Mouse (Mus musculus) layer of hippocampus, adult 9-11 months (tissue): Measurements from ENCODE around the gene Rhbdf2.
A peak's percentile ranks its signal among the peaks of the same experiment; 100 is the strongest.
"Not testable (repeated sequence)": the region's sequence is repeated elsewhere in the genome, so short reads cannot be mapped to it uniquely, and the experiment has no call there.

Experiments
- DNase-seq: peaks from one replicate; pipeline ENCODE4 v3.0.0; 2022

Rhbdf2 gene

DNA sequence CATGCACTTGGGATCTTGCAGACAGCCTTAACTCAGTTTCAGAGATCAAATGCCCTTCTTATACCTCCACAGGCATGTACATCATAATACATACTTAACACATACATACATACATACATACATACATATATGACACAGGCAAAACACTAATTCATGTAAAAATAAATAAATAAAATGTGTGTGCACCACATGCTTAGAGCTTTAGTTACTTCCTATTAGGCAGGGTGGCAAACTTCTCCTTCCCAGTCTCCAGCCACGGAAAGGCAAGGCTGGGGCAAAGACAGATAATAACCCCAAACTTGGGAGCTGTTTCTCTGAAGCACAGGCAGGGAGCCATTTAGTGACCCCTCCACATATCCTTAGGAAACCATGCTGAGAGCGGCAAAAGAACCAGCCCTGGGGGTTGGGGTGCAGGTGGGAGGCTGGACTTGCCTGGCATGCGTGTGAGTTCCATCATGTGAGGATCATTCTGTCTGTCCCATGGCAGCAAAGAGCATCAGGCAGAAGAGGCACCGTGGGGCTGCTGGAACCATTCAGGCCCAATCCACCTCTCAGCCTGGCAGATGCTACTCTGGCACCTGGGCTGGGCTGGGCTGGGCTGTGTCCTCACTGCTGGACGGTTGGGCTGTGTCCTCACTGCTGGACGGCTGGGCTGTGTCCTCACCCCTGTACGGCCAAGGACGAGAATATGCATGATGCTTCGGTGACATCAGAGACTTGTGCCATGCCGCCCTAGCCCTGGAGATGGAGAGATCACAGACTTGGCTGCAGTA is at the start of gene Rhbdf2:
Gene Rhbdf2 (minus strand): TSS at position 721 of the 773 bp plus-strand sequence.
- no peak for DNase-seq

DNA sequence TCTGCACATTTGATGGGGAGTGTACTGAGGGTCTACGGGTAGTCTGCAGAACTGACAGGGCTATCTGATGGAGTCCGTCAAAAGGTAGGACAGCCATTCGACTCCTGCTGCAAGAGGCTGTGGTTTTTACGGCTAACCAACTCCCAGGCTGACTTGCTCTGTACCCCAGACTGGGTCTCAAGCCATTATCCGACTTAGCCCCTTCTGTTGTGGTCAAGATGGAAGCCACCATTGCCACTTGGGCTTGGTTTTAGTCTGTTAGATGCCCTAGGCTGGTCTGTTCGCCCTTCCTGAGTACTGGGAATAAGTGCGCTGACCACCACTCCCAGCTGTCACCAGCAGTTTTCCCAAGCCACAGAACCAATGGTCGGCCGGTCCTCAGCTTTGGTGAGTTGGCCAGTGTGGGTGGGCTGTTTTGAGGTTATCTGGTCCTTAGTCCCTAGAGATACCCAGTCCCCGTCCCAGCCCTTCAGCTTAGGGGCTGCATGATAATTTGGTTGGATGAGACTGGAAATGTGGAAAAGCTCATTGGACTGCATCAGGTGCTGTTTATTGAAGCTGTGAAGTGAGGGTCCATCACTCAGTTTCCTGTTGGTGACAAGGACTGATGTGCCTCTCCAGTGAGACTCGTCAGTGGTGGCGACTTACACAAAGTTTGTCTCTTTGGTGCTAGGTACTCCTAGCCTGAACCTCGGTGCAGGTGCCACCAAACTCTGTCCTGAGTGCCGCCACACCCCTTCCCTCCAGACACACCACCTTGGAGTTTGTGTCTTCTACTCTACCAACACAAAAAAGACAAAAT is 49.6 kb upstream of the Rhbdf2 start:
- no peak for DNase-seq

DNA sequence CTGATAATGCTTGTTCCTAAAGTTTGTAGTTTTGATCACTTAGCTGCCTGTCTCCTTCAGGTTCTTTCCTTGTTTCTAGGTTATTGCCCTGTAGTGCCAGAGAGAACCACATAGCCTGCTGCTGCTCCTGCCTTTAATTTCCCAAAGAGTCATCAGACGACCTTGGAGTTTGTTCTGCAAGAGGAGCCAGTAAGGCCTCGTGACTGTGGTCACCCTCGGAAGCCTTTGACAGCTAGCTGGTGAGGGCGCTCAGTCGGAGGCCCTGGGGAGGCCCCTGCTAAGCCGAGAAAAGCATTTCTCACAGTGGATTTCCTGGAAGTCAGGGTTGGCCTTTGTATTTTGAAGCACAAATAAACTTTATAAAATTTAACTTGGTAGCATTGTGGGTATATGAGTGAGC is 48.6 kb upstream of the Rhbdf2 start:
- not testable (repeated sequence) for DNase-seq

DNA sequence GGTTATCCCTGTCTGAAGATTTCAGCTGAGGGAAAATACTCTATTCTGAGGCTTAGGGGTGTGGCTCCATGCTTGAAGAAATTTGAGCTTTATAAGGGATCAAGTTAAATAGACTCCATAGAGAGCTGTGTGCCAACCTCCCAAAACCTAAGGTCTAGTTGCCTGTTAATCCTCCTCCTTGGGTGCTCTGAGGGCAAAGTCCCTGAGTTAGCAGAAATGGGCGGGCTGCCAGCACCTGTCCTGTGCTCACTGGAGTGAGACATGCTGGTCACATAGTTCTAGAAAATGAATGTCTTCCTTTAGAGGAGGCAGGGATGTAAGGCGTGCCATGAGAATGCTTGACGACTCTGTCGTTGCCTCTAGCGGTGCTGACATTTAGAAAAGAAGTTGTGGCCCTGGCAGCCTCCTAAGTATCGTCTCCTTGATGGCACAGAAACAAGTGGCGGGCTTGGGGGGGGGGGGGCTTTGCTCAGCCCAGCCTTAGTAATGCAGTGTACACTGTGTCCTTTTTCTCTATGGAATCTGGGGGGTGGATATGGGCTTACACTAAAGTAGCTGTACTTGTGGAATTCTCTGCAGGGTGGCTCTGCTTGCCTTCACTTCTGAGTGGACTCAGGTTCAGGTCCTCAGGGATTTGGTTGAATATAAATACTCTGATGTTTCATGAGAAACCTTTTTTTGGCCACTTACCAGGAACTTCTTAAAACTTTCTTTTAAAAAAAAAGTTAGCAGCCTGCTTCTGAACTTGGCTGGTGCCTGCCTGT is 48.0 kb upstream of the Rhbdf2 start:
- DNase-seq = no peak

DNA sequence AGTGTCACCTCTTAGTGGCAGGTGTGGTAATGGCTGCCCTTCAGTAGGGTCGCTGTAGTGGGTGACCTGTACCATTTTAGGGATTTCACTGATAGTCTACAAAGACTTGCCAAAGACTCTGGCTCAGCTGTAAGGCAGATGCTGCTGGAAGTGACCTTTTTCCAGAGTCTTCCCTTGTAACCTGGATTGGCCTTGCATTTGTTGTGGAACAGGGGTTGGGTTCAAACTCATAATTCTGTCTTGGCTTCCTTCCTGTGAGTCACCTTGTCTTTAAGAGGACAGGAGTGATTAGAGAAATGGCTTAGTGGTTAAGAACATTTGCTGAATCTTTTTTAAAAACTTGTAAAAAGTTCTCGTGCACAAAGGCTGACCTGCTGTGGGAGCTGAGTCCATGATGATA is 46.6 kb upstream of the Rhbdf2 start:
- no peak for DNase-seq

DNA sequence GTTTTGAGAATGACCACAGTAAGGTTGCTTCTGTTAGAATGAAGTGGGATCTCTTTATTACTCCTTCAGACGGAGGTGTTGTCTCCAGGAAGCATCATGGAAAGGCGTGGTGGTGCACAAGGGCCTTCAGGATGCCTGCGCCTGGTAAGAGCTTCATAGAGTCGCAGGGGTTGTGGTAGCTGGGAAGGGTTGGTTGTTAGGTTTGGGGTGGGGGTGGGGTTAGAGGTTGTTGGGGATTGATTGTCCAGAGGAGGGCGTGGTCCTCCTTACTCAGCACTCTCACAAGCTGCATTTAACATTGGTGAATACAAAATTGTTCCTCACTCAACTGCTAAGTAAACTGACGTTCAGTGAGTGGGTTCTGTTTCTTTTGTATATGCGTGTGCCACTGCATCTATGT is 45.8 kb upstream of the Rhbdf2 start:
- no peak for DNase-seq

DNA sequence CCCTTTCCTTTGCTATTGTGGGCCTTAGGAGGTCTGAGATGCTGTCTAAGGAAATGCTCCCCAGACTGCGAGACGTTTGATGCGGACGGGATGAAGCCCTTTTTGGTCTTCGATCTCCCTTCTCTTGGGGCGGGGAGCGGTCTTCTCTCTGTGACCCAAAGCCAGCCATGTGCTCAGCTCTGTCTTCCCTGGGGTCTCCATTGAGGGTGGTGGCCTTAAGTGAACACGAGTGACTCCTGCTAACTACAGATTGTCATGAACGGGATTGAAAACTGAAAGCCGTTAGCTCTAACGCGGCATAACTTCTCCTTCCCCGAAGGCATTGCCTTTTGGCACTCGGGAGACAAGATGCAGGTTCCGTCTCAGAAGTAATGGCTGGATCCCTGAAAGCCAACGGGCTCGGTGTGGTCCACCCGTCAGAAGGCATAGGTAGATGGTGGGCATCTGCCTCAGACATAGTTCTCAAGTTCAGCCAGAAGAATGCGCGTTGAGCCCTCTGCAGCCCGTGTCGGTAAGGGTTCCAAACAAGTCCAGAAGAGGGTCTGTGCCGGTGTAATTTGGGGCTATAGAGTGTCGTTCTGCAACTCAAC is 45.1 kb upstream of the Rhbdf2 start:
- DNase-seq = no peak

DNA sequence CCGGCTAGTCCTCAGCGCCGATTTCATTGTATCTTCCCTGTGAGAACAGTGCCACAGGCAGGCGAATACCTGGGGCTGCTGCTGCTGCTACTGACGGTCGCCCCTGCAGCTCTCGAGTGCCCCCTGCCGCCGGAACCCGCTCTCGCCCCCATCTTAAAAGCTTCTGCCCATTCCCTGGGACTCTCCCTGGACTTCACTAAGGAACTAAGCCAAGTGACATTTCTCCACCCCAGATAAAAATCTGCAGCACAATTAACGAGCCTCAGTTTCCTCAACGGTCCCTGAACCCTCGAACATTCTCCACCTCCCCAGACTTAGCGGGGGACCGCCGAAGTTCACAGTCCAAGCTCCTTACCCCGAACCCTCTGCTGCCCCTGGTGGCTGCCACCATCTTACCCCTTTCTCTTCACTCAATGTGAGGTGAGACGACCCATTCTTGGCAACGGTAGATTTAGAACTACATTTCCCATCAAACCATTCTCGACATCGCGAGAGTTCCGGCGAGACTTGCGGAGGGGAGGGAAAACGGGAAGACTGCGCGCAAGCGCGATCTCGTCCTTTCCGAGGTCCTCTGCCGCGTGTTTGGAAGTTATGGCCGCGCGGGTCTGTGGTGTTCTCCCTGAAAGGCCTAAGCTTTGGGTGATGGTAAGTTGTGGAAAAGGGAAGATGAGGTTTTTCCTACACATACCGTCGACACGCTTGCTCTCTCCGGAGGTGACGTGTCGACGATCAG is 44.5 kb upstream of the Rhbdf2 start:
- DNase-seq = peak; percentile 96

DNA sequence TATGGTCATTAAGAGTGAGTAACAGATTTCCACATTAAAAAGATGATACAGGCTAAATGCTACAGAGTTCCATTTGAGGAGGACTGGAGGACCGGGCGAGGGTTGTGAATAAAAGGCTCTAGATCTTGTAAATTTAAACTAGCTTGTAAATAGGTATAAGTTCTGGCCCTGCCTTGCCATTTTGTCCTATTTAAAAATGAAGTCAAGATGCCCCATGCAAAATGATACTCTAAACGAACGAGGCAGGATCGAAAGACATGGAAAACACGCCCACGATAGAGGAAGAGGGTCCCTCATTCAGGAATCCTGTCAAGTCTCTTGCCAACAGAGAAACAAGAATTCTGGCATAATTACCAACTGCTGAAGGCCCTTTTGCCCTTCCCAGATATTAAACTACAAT is 43.6 kb upstream of the Rhbdf2 start:
- no peak for DNase-seq

DNA sequence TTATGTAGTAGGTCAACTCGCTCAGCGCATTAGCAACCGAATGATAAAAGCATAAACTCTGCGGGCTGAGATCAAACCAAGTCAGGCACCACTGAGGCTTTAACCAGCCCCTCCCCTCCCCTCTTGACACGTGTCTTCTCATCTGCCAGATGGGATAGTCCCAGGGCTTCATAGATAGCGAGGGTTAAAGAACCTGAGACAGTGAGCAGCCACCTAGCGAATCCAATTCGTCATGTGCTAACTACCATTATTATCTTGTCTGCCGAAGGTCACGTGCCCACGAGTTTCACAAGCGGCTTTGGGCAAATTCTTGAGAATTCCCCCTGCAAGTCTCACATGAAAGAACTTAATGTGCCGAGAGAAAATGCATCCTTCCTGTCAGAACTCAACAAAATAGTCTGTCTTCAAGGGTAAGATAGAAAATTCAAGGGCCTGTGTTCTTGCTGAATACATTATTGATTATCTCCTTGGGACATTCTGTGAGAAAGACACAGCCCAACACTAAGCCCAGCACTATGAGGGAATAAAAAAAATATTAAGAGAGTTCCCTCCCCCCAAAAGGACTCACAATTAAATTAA is 43.1 kb upstream of the Rhbdf2 start:
- DNase-seq = no peak

DNA sequence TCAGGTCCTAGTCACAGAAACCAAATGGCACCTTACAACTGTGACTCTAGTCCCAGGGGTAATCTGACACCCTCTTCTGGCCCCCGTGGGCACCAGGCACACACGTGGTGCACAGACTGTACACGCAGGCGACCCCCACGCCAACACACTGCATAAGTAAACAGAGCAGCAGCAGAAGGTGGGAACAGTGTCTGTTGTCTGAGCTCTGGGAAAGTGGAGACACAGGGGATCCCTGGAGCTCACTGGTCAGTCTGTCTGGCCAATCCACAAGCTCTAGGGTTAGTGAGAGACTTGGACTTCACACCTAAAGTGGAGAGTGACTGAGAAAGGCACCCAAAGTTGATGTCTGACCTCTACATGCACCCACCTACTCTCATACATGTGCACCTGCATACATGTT is 42.5 kb upstream of the Rhbdf2 start:
- DNase-seq = no peak

DNA sequence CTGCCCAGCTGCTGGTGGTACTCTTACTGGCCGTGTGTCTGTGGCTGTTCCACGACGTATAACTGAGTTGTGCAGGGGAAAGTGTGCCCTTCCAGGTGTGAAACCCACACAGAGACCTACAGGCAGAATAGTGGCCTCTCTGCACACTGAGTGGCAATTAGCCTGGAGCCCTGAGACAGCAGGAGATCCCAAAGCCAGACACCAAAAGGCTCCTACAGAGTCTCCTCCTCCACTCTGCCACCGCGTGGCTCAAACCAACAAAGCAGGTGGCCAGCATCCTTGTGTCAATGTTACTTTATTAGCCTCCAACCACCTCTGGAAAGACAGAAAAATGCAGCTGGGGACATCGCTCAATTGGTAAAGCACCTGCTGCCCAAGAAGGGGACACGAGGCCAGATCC is 42.0 kb upstream of the Rhbdf2 start:
- DNase-seq = no peak

DNA sequence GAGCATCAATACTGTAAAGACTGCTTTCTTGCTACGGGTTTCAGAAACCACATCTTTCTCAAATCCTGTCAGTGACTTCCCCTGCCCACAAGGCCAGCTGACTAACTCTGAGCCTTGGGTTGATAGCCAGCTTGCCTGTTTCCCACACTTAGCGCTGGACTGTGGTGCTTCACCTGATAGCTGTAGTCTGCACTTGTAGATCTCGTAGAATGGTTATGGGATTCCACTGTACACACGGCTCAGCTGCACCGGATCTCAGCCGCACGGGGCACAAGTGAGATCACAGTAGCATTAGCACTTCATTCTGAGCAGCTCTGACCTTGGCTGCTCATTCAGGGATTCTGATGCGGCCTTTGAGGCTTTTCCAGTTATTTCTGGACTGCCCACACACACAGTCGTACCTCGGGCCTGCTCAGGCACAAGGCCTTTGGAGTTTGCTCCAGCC is 41.6 kb upstream of the Rhbdf2 start:
- no peak for DNase-seq

DNA sequence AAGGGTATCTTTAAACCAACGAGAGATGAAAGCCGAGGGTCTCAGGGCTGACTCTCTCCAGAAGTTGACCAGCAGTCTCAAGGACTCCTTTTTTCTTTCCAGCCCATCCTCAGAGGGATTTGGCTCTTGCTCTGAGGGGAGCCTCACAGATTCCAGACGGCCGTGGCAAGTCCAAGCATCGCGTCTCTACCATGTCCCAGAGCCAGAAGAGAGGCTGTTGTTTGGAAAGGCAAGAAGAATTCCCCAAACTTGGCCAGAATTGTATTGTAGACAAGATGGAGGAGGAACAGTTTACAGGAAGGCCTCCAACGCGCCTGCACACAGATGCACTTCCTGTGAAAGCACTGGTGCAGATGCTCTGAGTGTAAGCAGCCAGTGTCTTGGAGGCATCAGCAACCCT is 41.1 kb upstream of the Rhbdf2 start:
- DNase-seq = no peak

DNA sequence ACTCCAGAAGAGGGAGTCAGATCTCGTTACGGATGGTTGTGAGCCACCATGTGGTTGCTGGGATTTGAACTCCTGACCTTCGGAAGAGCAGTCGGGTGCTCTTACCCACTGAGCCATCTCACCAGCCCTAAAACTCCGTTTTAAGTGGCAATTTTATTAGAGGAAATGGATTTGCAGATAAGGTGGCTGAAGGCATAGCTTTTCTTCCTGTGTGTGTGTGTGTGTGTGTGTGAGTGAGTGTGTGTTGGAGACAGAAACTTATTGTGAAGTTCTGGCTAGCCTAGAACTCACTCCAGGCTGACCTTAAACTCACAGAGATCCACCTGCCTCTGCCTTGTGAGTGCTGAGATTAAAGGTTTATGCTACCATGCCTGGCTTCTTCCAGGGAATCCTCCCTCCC is 40.2 kb upstream of the Rhbdf2 start:
- DNase-seq = not testable (repeated sequence)

DNA sequence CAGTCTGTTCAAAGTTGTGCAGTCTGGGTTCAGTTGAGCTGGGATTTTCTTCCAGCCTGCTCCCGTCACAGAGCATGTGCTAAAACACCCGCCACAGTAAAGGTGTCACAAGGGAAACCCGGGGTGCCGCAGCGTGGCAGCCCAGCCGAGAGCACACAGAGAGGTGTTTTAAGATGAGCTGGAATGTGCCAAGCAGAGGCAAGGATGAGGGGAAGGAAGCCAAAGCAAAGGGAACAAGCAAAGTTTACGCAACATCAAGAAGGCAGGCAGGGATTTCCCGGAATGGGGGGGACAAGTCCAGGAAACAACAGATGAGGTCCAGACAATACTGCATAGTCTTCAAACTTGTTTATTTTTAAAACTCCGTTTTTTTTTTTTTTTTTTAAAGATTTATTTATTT is 39.7 kb upstream of the Rhbdf2 start:
- no peak for DNase-seq

DNA sequence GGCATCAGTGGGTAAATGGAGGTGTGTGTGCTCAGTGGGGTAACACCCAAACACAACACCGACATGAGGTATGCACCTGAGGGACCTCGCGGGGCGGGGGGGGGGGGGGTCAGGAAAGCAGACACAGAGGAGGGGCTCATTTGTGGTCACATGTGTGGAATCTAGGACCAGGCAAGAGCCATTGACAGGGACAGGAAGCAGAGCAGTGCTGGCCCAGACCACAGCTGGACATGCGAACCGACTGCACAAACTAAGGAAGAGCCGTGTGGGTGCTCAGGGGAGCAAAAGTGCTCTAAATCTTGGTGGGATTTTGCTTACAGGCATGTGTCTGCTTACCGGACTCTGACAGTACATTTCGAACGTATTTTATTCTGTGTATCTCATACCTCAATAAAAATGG is 38.5 kb upstream of the Rhbdf2 start:
- no peak for DNase-seq

DNA sequence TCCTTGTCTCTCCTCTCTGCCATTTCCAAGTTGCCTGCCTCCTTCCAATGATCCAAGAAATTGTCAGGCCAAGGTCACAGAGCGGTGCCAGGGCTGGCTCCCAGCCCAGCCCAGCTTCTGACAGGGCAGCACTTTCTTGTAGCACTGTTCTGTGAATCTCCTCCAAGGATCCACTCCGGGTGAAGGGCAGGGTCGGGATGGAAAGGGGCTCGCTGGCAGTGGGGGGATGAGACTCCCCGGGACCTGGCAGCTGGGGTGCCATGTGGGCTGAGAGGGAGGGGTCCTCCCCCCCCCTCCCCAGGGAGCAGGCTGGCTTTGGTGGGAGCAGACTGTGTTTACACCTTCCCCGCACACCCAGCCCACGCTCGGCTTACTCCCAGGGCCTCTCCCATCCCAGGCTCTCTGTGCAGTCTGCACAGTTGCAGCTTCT is 35.1 kb upstream of the Rhbdf2 start:
- peak; percentile 62 for DNase-seq

DNA sequence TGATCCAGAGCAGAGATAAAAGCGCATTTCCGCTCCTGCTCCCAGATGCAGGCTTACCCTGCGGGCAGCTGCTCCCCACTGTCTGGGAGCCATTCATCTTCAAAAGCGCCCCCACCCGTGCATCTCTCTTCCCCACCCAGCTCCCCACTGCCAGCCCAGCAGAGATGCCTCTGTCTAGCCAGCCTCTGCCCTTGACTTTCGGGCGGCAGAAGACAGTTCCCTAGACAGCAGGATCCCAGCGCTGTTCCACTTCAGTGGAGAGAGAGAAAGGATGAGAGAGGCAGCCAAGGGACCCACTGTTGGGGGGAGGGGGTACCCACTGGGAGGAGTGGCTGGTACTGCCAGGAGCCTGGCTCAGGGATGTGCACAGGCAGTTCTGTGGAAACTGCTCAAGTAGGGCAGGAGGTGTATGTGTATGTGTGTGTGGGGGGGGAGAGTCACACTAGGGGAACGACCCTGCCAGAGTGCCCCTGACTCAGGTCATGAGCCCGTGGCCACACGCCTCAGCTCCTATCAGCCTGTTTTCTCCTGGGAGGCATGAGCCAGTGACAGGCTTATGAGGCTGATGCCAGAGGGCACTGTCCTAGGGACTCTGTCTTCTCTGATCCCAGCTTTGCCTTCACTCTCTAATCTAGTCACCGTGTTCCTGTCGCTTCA is 34.6 kb upstream of the Rhbdf2 start:
- DNase-seq = peak; percentile 61

DNA sequence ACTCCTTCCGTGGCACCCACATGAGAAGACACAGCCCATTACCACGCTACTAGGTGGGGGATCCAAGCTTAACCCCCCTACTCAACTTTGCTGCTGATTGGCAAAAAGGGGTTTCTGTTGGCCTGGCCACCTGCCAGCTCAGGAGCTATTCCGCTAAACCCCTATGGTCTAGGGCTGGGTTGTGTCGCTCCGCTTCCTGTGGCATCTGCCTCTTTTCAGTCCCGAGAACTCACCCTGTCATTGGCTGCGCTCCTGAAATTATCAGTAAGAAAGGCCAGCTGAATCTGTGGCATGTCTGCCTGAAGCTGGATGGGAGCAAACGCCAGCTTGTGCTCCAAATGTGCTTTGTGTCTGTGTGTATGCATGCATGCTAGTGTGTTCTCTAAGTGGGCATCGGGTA is 33.4 kb upstream of the Rhbdf2 start:
- peak; percentile 59 for DNase-seq

DNA sequence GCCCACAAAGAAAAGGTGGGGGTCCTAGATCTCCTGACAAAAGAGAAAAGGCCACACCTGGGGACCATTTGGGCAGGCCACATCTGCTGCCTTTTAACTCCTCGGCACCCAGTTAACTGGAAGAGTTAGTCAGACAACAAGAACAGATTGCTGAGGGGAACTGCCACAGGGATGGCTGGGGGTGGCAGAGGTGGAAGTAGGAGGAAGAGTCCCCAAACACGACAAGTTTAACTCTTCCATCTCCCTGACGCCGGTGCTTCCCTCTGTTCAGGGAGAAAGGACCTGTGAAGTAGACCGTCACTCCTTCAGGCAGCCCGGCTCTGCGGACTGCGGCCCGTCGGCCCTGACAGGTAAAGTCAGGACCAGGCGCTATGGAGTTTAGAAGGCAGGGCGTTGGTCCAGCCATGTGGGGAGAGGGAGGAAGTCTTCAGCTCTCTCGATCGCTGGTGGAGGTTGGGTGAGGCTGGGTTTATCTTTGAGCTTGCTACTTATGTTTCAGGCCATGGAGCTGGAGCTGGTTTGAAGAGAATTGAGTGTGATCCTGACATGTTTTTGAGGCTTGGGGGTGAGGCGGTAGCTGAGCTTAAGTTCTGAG is 32.3 kb upstream of the Rhbdf2 start:
- no peak for DNase-seq
